Comparison of ENCODE assay signal across 32 mouse cellular contexts in the genomic region with DNA sequence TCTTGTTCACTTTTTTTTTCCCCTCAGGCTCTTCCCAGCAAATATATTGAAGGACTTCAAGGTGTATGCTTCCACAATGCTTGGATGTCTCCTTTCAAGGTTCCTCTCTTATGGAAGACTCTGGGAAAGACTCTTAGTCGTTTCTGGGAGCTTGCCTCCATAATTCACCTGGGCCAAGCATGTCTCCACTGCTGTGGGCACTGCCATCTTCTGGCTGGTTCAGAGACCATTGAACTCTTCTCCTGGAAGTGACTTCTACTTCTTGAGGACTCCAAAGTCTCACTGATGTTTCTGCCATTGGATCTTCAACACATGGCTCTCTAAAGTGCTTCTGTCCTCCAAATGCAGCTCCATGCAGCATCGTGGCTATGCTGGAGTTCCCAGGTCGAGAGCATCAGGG. TPM values are rescaled to one million over a fixed set of nuclear protein-coding genes. Genes with fewer than 3 reads are reported as not detected.
"Had no signal": no experiment of that assay in that cellular context is flagged by ENCODE, and none has a peak within 500 bp of the region (broad histone marks: within the 10 kb centered on the region; RNA-seq: fewer than 3 reads in every experiment).

No protein-coding gene starts in this region.

- H3K4me2 ChIP-seq: liver, embryonic 13.5 days; midbrain, embryonic 12.5 days; midbrain, embryonic 15.5 days; neural tube, embryonic 12.5 days; neural tube, embryonic 15.5 days had no signal

- H3K36me3 ChIP-seq: liver, embryonic 13.5 days; midbrain, embryonic 12.5 days; midbrain, embryonic 15.5 days; neural tube, embryonic 12.5 days; neural tube, embryonic 15.5 days had no signal

- H3K27ac ChIP-seq: kidney, postnatal 0 days; layer of hippocampus, adult 2 months; left cerebral cortex, adult 2 months; liver, embryonic 13.5 days; midbrain, embryonic 12.5 days; midbrain, embryonic 15.5 days; neural tube, embryonic 12.5 days; neural tube, embryonic 15.5 days had no signal

- DNase-seq: kidney, postnatal 25 days; layer of hippocampus, postnatal 36 days; liver, embryonic 13.5 days; lung, adult 2 months; lung, postnatal 14 days; lung, postnatal 4 days; right cerebral cortex, adult 18-20 months; right cerebral cortex, postnatal 14 days; right cerebral cortex, postnatal 4 days; thymus, postnatal 25 days had no signal

- H3K4me1 ChIP-seq: liver, embryonic 13.5 days; midbrain, embryonic 12.5 days; midbrain, embryonic 15.5 days; neural tube, embryonic 12.5 days; neural tube, embryonic 15.5 days had no signal

- ATAC-seq: midbrain, embryonic 15.5 days had no signal

- H3K4me3 ChIP-seq: layer of hippocampus, adult 2 months; left cerebral cortex, adult 2 months; liver, embryonic 13.5 days; midbrain, embryonic 12.5 days; midbrain, embryonic 15.5 days; neural tube, embryonic 12.5 days; neural tube, embryonic 15.5 days had no signal

- H3K9ac ChIP-seq: liver, embryonic 13.5 days; midbrain, embryonic 12.5 days; midbrain, embryonic 15.5 days; neural tube, embryonic 12.5 days; neural tube, embryonic 15.5 days had no signal

- H3K27me3 ChIP-seq: liver, embryonic 13.5 days; midbrain, embryonic 12.5 days; midbrain, embryonic 15.5 days; neural tube, embryonic 12.5 days; neural tube, embryonic 15.5 days had no signal

- H3K9me3 ChIP-seq: liver, embryonic 13.5 days; midbrain, embryonic 12.5 days; midbrain, embryonic 15.5 days; neural tube, embryonic 12.5 days; neural tube, embryonic 15.5 days had no signal

RNA-seq across cellular contexts. Expression of gene Tcstv3, which starts 3.5 kb away (rescaled TPM):
- total RNA-seq: layer of hippocampus, adult 2 months; layer of hippocampus, postnatal 10 days; layer of hippocampus, postnatal 36 days; left cerebral cortex, adult 2 months; left cerebral cortex, postnatal 10 days; left cerebral cortex, postnatal 36 days; liver, adult 2 months; megakaryocyte progenitor cell, adult 5-6 weeks; megakaryocyte-erythroid progenitor cell, adult 5-6 weeks had no signal
- polyA plus RNA-seq: kidney, embryonic 14.5 days; kidney, postnatal 0 days; large intestine, adult 2 months; limb, embryonic 11.5 days; limb, embryonic 14.5 days; liver, adult 2 months; liver, embryonic 13.5 days; liver, embryonic 16.5 days; lung, adult 2 months; lung, embryonic 16.5 days; midbrain, embryonic 12.5 days; midbrain, embryonic 15.5 days; neural tube, embryonic 12.5 days; neural tube, embryonic 15.5 days; stomach, embryonic 14.5 days; thymus, postnatal 0 days; urinary bladder, adult 2 months had no signal

RNA-seq across cellular contexts. Expression of gene BC147527, which starts 20.0 kb away (rescaled TPM):
- total RNA-seq: layer of hippocampus, adult 2 months; layer of hippocampus, postnatal 10 days; layer of hippocampus, postnatal 36 days; left cerebral cortex, adult 2 months; left cerebral cortex, postnatal 10 days; left cerebral cortex, postnatal 36 days had no signal
- polyA plus RNA-seq: liver, adult 2 months; midbrain, embryonic 15.5 days had no signal

RNA-seq across cellular contexts. Expression of gene AF067061, which starts 57.3 kb away (rescaled TPM):
- total RNA-seq: layer of hippocampus, adult 2 months; layer of hippocampus, postnatal 10 days; layer of hippocampus, postnatal 36 days; left cerebral cortex, adult 2 months; left cerebral cortex, postnatal 10 days; left cerebral cortex, postnatal 36 days; liver, adult 2 months; megakaryocyte progenitor cell, adult 5-6 weeks; megakaryocyte-erythroid progenitor cell, adult 5-6 weeks had no signal
- polyA plus RNA-seq: kidney, embryonic 14.5 days; kidney, postnatal 0 days; large intestine, adult 2 months; limb, embryonic 11.5 days; limb, embryonic 14.5 days; liver, adult 2 months; liver, embryonic 13.5 days; liver, embryonic 16.5 days; lung, adult 2 months; lung, embryonic 16.5 days; midbrain, embryonic 12.5 days; midbrain, embryonic 15.5 days; neural tube, embryonic 12.5 days; neural tube, embryonic 15.5 days; stomach, embryonic 14.5 days; thymus, postnatal 0 days; urinary bladder, adult 2 months had no signal
